Mouse (Mus musculus): ENCODE measurements around the gene Wdr63. TPM values are rescaled to one million over a fixed set of nuclear protein-coding genes. Genes with fewer than 3 reads are reported as not detected.

Gene Wdr63
- total RNA-seq, 2 experiments from 2014 or later, result not detected

GRCm38 (mm10) chr3:146058263-146058662 lies 49.7 kb downstream of the Wdr63 start:
- ATAC-seq (replicated peaks; ENCODE audit: poor library complexity, severe bottlenecking), result peak; percentile 86

- ATAC-seq (replicated peaks; ENCODE audit: poor library complexity, severe bottlenecking), result no peak
Observed at GRCm38 (mm10) chr3:146057131-146057530, 50.8 kb downstream of the Wdr63 start.

DNA sequence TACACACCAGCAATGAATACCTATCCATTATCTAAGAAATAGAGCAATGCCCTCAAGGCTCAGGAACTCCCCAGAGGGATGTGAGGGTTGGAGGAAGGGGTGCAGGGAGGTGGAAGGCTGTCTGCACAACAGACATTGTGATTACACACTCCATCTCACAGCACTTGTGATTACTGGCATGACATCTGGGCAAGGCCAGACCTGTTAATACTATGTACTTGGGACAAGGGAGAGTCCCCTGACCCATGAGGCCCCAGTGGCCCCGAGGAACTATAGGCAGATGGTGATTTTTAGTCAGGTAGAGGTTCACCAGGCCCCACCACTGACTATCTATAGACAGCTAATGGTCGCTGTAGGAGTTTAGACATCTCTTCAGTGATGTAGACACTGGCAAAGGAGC lies 54.1 kb downstream of the Wdr63 start:
- ATAC-seq (replicated peaks; ENCODE audit: poor library complexity, severe bottlenecking), result no peak

DNA sequence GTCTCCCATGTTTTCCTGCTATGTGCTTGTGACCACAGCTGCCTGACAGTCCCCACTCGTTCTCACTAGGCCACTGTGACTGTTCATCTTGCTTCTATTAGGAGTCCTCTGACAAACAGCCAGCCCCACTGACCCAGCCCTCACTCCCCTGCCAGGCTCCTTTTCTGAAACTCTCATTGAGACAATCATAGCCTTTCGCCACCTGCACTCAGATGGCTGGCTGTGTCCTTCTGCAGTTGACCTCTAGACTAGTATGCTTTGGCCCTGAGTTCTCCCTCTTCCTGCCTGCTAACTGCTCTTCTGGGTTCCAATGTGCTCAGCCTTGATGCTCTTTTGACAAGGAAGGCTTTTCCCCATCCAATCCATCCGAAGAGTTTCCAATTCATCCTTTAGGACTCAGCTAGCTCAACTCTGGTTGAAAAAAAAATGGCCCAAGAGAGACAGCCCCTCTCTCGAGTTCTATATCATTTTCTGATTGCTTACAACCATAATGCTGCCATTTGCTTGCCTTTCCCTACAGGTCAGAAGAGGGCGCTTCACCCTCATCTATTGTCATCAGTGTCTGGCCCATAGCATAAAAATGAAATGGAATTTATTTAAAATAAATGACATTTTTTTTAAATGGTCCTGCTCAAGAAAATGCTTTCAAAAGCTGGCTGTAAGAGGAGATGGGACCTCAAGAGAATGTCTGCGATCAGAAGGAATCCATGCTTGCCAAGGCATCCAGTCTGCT lies 54.7 kb downstream of the Wdr63 start:
- ATAC-seq (replicated peaks; ENCODE audit: poor library complexity, severe bottlenecking), result no peak

GRCm38 (mm10) chr3:146051277-146052007 lies 56.5 kb downstream of the Wdr63 start:
- no peak for ATAC-seq (replicated peaks; ENCODE audit: poor library complexity, severe bottlenecking)

DNA sequence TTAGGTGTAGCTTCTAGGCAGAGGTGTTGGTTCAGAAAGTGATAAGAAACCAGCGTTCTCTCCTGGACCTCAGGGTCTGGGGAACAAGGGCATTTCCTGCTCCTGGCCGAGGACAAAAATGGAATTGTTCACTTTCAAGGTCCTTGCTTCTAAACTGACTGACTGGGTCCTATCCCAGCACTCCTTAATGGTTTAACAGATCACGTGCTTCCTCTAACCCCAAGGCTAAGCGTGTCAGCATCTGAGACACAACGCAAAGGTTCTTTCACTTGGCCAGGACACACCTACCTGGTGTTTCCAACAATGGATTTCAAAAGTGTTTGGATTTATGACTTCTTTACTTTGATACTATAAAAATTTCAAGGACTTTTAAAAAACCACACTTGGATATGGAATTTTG lies 58.0 kb downstream of the Wdr63 start:
- ATAC-seq (replicated peaks; ENCODE audit: poor library complexity, severe bottlenecking), result no peak

- ATAC-seq (replicated peaks; ENCODE audit: poor library complexity, severe bottlenecking), result peak; percentile 85
Observed at GRCm38 (mm10) chr3:146047704-146048207, 60.2 kb downstream of the Wdr63 start.

- ATAC-seq (replicated peaks; ENCODE audit: poor library complexity, severe bottlenecking), result no peak
Observed at GRCm38 (mm10) chr3:146046076-146046475, 61.9 kb downstream of the Wdr63 start.

DNA sequence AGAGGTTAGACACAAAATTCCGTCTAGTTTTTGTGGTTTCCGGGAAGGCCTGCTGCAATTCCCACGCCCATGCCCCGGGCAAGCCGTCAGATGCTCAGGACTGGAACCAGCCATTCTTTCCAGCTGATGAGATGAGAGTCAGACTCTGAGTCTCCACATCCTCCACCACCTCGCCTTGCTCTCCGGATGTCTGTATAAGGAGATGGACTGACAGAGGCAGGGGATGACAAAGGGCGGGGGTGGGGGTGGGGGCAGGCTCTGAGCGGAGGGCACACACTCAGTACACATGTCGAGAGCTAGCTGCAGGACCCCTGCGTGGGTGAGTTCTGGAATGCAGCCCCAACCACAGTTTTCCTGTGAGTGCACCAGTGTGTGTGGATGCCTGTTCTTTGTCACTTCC lies 63.0 kb downstream of the Wdr63 start:
- ATAC-seq (replicated peaks; ENCODE audit: poor library complexity, severe bottlenecking), result no peak

DNA sequence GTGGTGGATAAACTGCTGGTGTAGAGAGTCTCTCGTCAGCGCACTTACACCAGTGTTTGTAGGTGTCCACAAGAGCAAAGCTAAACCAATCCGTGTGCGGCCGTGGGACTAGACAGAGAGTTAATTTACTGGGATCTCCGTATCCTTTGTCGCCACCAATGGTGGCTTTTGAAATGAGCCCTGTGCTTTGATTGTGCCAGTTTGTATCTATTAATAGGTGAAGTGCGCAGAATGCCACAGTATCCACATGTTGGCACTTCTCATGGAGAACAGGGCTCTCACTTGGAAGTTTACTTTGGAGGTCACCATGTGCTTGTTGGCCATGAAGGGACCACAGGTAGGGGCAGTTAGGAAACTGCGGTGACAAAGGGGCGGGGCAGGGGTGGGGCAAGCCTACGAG lies 66.5 kb downstream of the Wdr63 start:
- no peak for ATAC-seq (replicated peaks; ENCODE audit: poor library complexity, severe bottlenecking)

- ATAC-seq (replicated peaks; ENCODE audit: poor library complexity, severe bottlenecking), result peak; percentile 46; the same call in 1 of the 2 replicates
Observed at GRCm38 (mm10) chr3:146039132-146039903, 68.6 kb downstream of the Wdr63 start.

DNA sequence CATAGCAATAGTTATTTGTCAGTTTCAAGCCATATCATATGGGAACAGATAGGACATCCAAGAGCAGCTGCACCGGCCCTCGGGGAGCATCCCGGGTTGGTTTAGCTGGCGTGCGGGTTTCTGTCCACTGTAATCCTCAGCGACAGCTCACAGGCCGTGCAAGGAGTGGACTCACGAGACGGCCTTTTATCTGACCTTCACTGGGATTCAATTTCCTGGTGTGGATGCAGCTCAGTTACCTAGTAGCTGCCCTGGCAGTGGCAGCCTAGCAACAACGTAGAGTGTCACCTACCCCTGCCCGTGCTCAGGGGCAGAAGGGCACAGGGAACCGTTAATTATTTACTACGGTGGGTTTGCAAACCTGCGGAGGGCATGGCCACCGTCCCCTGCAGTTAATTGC lies 70.0 kb downstream of the Wdr63 start:
- ATAC-seq (replicated peaks; ENCODE audit: poor library complexity, severe bottlenecking), result no peak

DNA sequence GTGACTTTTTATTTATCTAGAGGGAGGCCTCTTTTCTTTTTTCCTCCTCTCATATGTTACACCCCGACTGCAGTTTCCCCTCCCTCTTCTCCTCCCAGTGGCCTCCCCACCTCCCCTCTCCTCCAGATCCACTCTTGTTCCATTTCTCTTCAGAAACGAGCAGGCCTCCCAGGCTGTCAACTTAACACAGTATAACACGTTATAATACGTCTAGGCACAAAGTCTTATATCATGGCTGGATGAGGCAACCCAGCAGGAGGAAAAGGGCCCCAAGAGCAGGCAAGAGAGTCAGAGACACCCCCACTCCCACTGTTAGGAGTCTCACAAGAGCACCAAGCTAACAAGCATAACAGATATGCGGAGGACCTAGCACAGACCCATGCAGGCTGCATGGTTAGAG lies 75.0 kb downstream of the Wdr63 start:
- ATAC-seq (replicated peaks; ENCODE audit: poor library complexity, severe bottlenecking), result no peak

- ATAC-seq (replicated peaks; ENCODE audit: poor library complexity, severe bottlenecking), result peak; percentile 61
Observed at GRCm38 (mm10) chr3:146030255-146030836, 77.6 kb downstream of the Wdr63 start.

DNA sequence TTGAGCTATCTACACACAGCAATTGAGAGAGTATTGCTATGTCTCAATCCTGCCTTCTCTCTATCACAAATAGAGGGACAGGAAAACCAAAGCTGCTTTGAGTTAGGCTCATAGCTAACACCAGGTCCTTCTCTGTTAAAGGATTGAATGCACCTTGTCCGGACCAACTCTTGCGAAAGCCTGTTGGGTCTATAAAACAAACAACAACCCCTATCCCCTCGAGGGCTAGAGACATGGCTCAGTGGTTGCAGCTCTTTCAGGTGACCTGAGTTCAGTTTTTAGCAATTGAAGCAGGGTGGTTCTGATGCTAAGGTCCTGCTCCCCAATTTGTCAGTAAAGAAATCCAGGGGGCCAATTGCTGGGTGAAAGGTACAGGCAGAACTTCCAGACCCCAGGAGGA lies 78.7 kb downstream of the Wdr63 start:
- ATAC-seq (replicated peaks; ENCODE audit: poor library complexity, severe bottlenecking), result no peak

DNA sequence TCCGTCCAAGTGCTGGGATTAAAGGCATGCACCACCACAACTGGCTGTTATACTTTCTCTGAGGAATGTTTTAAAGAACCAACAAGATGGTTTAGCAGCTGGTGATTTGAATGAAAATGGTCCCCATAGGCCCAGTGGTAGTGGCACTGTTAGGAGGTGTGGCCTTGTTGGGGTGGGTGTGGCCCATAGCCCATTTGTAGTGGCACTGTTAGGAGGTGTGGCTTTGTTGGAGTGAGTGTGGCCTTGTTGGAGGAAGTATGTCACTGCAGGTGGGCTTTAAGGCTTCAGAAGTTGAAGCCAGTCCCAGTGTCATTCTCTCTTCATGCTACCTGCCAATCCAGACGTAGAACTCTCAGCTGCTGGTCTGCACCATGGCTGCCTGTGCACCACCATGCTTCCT lies 79.5 kb downstream of the Wdr63 start:
- no peak for ATAC-seq (replicated peaks; ENCODE audit: poor library complexity, severe bottlenecking)

DNA sequence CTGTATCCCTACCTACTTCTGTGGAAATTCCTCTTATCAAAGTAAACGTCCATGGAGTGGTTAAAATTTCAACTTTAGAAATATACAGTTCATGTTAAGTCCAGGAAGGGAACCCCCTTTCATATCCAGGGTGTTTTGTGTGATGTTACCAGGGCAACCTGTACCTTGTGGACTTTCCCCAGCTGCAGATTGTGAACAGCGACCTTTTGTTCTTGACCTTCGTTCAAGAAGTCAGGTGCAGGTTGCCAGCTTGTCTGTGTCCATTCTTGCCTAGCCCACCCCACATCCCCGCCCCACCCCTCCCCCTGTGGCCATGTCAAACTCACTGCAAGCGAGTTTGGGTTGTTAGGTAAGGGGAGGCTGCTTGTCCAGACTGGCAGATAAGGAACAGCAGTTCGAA lies 80.8 kb downstream of the Wdr63 start:
- no peak for ATAC-seq (replicated peaks; ENCODE audit: poor library complexity, severe bottlenecking)

DNA sequence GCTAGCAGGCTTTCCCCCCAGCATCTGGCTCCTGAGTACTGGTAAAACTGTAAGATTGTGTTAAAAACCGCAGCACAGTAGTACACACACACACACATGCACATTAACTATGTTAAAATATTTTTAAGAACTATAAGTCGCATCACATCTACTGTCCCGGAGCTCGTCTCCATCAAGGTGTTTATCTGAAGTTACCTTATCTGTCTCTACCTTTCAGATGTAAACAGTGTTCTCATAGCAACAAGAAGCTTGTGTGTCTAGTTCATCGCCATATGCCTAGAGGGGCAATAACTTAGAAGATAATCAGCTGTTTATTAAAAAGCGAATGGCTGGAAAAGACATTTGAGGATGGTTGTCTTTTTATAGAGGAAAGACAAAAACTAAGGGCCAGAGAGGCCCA lies 82.4 kb downstream of the Wdr63 start:
- no peak for ATAC-seq (replicated peaks; ENCODE audit: poor library complexity, severe bottlenecking)

DNA sequence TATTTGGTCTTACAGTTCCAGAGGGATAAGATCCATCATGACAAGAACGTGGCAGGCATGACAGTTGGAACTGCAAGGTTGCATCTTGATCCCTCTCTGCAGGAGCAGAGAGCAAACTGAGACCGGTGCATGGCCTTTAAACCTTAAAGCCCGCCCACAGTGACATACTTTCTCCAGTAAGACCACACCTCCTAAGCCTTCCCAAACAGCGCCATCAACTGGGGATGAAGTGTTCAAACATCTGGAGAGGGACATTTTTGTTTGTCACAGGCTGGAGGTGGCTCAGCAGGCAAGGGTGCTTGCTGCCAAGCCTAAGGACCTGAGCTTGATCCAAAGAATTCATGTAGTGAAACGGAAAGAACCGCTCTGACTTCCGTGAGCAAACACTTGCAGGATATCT lies 83.2 kb downstream of the Wdr63 start:
- ATAC-seq (replicated peaks; ENCODE audit: poor library complexity, severe bottlenecking), result no peak

DNA sequence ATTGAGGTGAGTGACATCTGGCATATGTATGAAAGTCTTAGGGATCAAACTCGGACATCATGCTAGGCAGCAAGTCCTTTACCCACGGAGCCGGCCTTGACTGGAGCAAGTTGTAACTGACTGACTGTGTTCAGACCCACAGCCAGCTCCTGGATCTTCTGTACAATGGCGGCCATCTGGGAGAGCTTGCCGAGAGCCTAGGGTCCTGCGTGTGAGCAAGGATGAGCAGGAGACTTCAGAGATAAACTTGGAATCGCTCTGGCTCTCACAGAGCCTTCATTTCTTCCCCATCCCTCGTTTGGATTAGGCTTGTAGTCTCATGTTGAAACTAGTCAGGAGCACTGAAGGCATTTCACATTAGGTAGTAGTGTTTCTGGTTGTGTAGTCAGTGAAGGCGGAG lies 85.7 kb downstream of the Wdr63 start:
- no peak for ATAC-seq (replicated peaks; ENCODE audit: poor library complexity, severe bottlenecking)

DNA sequence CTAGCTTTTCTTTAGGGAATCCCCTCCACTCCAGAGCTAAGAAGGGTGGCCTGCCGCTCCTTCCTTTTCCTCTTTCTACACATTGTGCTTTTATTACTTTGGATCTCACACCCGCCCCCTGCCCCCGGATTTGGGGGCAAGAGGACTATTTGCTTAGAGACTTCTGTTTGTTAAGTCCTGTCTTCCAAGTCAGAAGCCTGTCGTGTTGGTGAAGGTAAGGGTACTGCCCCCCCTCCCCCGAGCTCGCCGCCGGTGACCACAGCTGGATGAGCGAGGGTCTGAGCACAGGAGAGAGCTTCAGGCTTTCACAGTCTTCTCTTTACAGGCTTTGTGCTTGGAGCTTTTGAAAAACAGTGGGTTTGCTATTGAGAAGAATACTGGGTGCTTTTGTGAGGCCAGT lies 90.4 kb downstream of the Wdr63 start:
- no peak for ATAC-seq (replicated peaks; ENCODE audit: poor library complexity, severe bottlenecking)

Data from granulocyte monocyte progenitor cell, adult 5-6 weeks (primary cell).